In the genomic region with DNA sequence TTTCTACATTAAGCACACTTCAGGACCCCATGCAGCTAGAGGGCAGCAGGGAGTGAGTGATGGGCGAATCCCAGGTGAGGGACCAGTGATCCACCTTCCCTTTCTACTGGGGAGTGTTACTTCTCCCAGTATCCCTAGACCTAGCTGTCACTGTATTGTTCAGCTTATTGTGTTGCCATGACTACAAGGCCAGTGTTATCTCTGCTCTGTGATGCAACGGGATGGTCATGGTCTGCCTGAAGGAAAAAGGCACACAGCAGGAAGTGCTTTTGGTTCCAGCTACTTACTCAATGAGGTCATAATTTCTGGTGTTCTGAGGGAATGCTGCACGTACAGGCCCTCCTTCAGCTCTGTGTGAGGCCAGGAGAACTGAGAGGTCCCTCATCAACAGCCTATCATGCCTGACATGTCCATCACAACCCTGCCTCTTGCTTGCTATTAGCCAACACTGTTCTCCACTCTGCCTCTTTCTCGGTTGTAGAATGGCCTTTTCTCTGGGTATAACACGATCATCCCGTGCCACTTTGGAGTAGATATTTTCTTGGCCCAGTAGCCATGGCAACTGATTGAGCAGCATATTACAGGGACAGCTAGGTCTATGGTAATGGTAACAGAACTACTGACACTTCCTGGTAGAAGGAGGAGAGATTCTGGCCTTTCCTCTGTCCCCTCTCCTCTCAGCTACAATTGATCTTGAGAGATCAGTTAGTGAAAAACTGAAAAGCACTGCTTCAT, we compare ENCODE assay signal across 8 mouse cellular contexts.
DNase-seq lines count a peak whose midpoint lies in the region; ATAC-seq and TF ChIP-seq lines count a peak whose summit lies in the region.

No protein-coding gene starts in this region.

- whole genome bisulfite sequencing in lung, embryonic 16.5 days: 50% methylated on average over 6 of the region's 6 CpGs
- 24% methylated on average over 6 of the region's 6 CpGs for WGBS in hindbrain, embryonic 14.5 days
- WGBS in neural tube, embryonic 14.5 days: 44% methylated on average over 6 of the region's 6 CpGs

- H3K4me1 ChIP-seq in lung, embryonic 16.5 days (replicated peaks; ENCODE audit: control insufficient read depth, insufficient read depth, low read length): peaks cover 3% of the 10 kb centered on the region; the same call in 1 of the 2 replicates
- H3K4me1 ChIP-seq in hindbrain, embryonic 14.5 days (replicated peaks; ENCODE audit: control insufficient read depth, insufficient read depth, low read length): peaks cover 11% of the 10 kb centered on the region; the same call in 1 of the 2 replicates
- peaks cover 21% of the 10 kb centered on the region for H3K4me1 ChIP-seq in neural tube, embryonic 14.5 days (ENCODE audit: control insufficient read depth, insufficient read depth, low read length)

- H3K27me3 ChIP-seq in lung, embryonic 16.5 days (ENCODE audit: control insufficient read depth, insufficient read depth, low read depth, low read length): no peaks in the 10 kb centered on the region
- no peaks in the 10 kb centered on the region for H3K27me3 ChIP-seq in hindbrain, embryonic 14.5 days (ENCODE audit: control insufficient read depth, insufficient read depth, low read length)
- H3K27me3 ChIP-seq in neural tube, embryonic 14.5 days (ENCODE audit: control insufficient read depth, insufficient read depth, low read length): no peaks in the 10 kb centered on the region

- no peak overlapping the region for H3K27ac ChIP-seq in lung, embryonic 16.5 days (ENCODE audit: low read length)
- H3K27ac ChIP-seq in hindbrain, embryonic 14.5 days: peak overlapping the region; percentile 16; the same call in 1 of the 2 replicates
- no peak overlapping the region for H3K27ac ChIP-seq in neural tube, embryonic 14.5 days (ENCODE audit: low read depth, low read length)

- H3K4me2 ChIP-seq in lung, embryonic 16.5 days (ENCODE audit: low read depth, low read length): no peak overlapping the region
- no peak overlapping the region for H3K4me2 ChIP-seq in hindbrain, embryonic 14.5 days (replicated peaks)
- no peak overlapping the region for H3K4me2 ChIP-seq in neural tube, embryonic 14.5 days (ENCODE audit: low read depth, low read length)

- no peak for TF ChIP-seq POLR2A in brain, embryonic 14.5 days (IDR thresholded peaks at IDR 0.05; ENCODE audit: borderline replicate concordance, extremely low read depth, insufficient read depth, insufficient read length, poor library complexity, severe bottlenecking)

- peak; percentile 62 for ATAC-seq in lung, embryonic 16.5 days (ENCODE audit: low read depth)
- ATAC-seq in hindbrain, embryonic 14.5 days (ENCODE audit: low FRiP score): peak; percentile 81
- peak; percentile 71 for ATAC-seq in neural tube, embryonic 14.5 days (ENCODE audit: low read depth)

- DNase-seq in lung, postnatal 25 days (ENCODE audit: low spot score): no peak
- DNase-seq in brain, embryonic 14.5 days (ENCODE audit: low read depth): peak; percentile 62
- peak; percentile 49 for DNase-seq in hindbrain, embryonic 14.5 days (ENCODE audit: low spot score)
- no peak for DNase-seq in left cerebral cortex, postnatal 10 days (ENCODE audit: extremely low spot score in 1 of 2, low spot score in 2 of 2)
- no peak for DNase-seq in layer of hippocampus, postnatal 25 days (ENCODE audit: extremely low spot score in 1 of 2, low spot score in 1 of 2)
- DNase-seq in left cerebral cortex, postnatal 25 days (ENCODE audit: low spot score in 2 of 2): no peak

- no peak overlapping the region for H3K9ac ChIP-seq in lung, embryonic 16.5 days (ENCODE audit: low read length)
- no peak overlapping the region for H3K9ac ChIP-seq in hindbrain, embryonic 14.5 days
- no peak overlapping the region for H3K9ac ChIP-seq in neural tube, embryonic 14.5 days (replicated peaks; ENCODE audit: low read depth, low read length)

- intact Hi-C loops in left cerebral cortex, postnatal 10 days (cut with DNase I): no loop called here
- intact Hi-C loops in left cerebral cortex, postnatal 25 days (cut with DNase I): no loop called here

- no peak overlapping the region for H3K4me3 ChIP-seq in lung, embryonic 16.5 days (ENCODE audit: low read length)
- no peak overlapping the region for H3K4me3 ChIP-seq in hindbrain, embryonic 14.5 days (replicated peaks; ENCODE audit: low read length)
- H3K4me3 ChIP-seq in neural tube, embryonic 14.5 days (ENCODE audit: low read depth, low read length): no peak overlapping the region

- H3K9me3 ChIP-seq in lung, embryonic 16.5 days (ENCODE audit: control insufficient read depth, low read length): no peaks in the 10 kb centered on the region
- H3K9me3 ChIP-seq in hindbrain, embryonic 14.5 days (ENCODE audit: control insufficient read depth, low read length): no peaks in the 10 kb centered on the region
- H3K9me3 ChIP-seq in neural tube, embryonic 14.5 days (ENCODE audit: control insufficient read depth, low read length): no peaks in the 10 kb centered on the region

- no peaks in the 10 kb centered on the region for H3K36me3 ChIP-seq in lung, embryonic 16.5 days (ENCODE audit: control insufficient read depth, insufficient read depth, low read length)
- no peaks in the 10 kb centered on the region for H3K36me3 ChIP-seq in hindbrain, embryonic 14.5 days (replicated peaks; ENCODE audit: control insufficient read depth, insufficient read depth)
- H3K36me3 ChIP-seq in neural tube, embryonic 14.5 days (ENCODE audit: control insufficient read depth, insufficient read depth, low read length): no peaks in the 10 kb centered on the region

- TF ChIP-seq CTCF in brain, embryonic 14.5 days (IDR thresholded peaks at IDR 0.05; ENCODE audit: borderline replicate concordance, extremely low read depth, insufficient read depth, insufficient read length): 0 out of 2 replicates have a peak, but pooled peaks have one; percentile 9

Comparison
In these comparisons a context has a peak if more than half of its experiments do, and no peak if none do; other contexts are left out.
1. DNase-seq: peak in brain, embryonic 14.5 days (single experiment) and hindbrain, embryonic 14.5 days (single experiment); none in lung, postnatal 25 days (single experiment), left cerebral cortex, postnatal 10 days (0 of 2), layer of hippocampus, postnatal 25 days (0 of 2) and left cerebral cortex, postnatal 25 days (0 of 2).
2. Peak in every context shown above with its lines, with median percentiles within 50 percentile points of each other: ATAC-seq.